Mouse (Mus musculus) T-helper 17 cell (primary cell): Measurements from ENCODE around the gene Os9.

Experiments
- in situ Hi-C, 2 experiments: fragments of 300-600 bp; cut with MboI, MseI; formaldehyde crosslinking; loops; 1 replicate in 1 of 2; 2 replicates in 1 of 2; pipeline ENCODE4 v1.15.1; 2025; ENCODE audit warnings: high pct_unique_total_duplicates in 2 of 2

The Os9 gene

GRCm38 (mm10) chr10:127120301-127121065 lies 448 bp downstream of the Os9 start:
- in situ Hi-C loops = loop anchor here in 1 of 2 experiments (5.0 kb wide), 1 partner anchor 47 kb away; the partner anchor contains the start of gene B4galnt1

GRCm38 (mm10) chr10:127119229-127119628 lies 1.7 kb downstream of the Os9 start:
- in situ Hi-C loops = no loop called here

GRCm38 (mm10) chr10:127118470-127118869 lies 2.5 kb downstream of the Os9 start:
- in situ Hi-C loops = no loop called here

GRCm38 (mm10) chr10:127115068-127115467 lies 5.9 kb downstream of the Os9 start:
- in situ Hi-C loops = no loop called here

GRCm38 (mm10) chr10:127114408-127114807 lies 6.5 kb downstream of the Os9 start:
- in situ Hi-C loops = loop anchor here in 1 of 2 experiments (5.0 kb wide), 1 partner anchor 53 kb away; the partner anchor contains the start of gene B4galnt1

GRCm38 (mm10) chr10:127111001-127111887 lies 9.7 kb downstream of the Os9 start:
- in situ Hi-C loops = loop anchor here in 1 of 2 experiments (5.0 kb wide), 1 partner anchor 56 kb away; the partner anchor contains the start of gene B4galnt1

GRCm38 (mm10) chr10:127108262-127108583 lies 12.7 kb downstream of the Os9 start:
- in situ Hi-C loops = no loop called here

- in situ Hi-C loops = no loop called here
Observed at GRCm38 (mm10) chr10:127107563-127108261, 13.2 kb downstream of the Os9 start.

- in situ Hi-C loops = no loop called here
Observed at GRCm38 (mm10) chr10:127103631-127104030, 17.3 kb downstream of the Os9 start.

- in situ Hi-C loops = no loop called here
Observed at GRCm38 (mm10) chr10:127101151-127101550, 19.8 kb downstream of the Os9 start.

GRCm38 (mm10) chr10:127100414-127100813 lies 20.5 kb downstream of the Os9 start:
- in situ Hi-C loops = no loop called here

- in situ Hi-C loops = no loop called here
Observed at GRCm38 (mm10) chr10:127099868-127100267, 21.1 kb downstream of the Os9 start.

- in situ Hi-C loops = no loop called here
Observed at GRCm38 (mm10) chr10:127099191-127099590, 21.7 kb downstream of the Os9 start.

- in situ Hi-C loops = no loop called here
Observed at GRCm38 (mm10) chr10:127098514-127098913, 22.4 kb downstream of the Os9 start.

GRCm38 (mm10) chr10:127094382-127094802 lies 26.5 kb downstream of the Os9 start:
- in situ Hi-C loops = no loop called here

- in situ Hi-C loops = no loop called here
Observed at GRCm38 (mm10) chr10:127092742-127093141, 28.2 kb downstream of the Os9 start.

GRCm38 (mm10) chr10:127091507-127092396 lies 29.2 kb downstream of the Os9 start:
- in situ Hi-C loops = no loop called here

- in situ Hi-C loops = no loop called here
Observed at GRCm38 (mm10) chr10:127090560-127091411, 30.1 kb downstream of the Os9 start.

- in situ Hi-C loops = no loop called here
Observed at GRCm38 (mm10) chr10:127085633-127086032, 35.3 kb downstream of the Os9 start.

GRCm38 (mm10) chr10:127085052-127085451 lies 35.9 kb downstream of the Os9 start:
- in situ Hi-C loops = no loop called here
